ENCODE assay signal across 9 mouse cellular contexts in genomic region chr1:88757162-88757561, GRCm38 (mm10). TPM values are rescaled to one million over a fixed set of nuclear protein-coding genes. Genes with fewer than 3 reads are reported as not detected.
DNase-seq lines count a peak whose midpoint lies in the region; ATAC-seq lines count a peak whose summit lies in the region.
"Had no signal": no experiment of that assay in that cellular context is flagged by ENCODE, and none has a peak within 500 bp of the region (broad histone marks: within the 10 kb centered on the region; RNA-seq: fewer than 3 reads in every experiment).

No protein-coding gene starts in this region.

- no peak for DNase-seq in lung, postnatal 14 days
- peak; percentile 55 to 73 for DNase-seq in frontal cortex, postnatal 36 days (ENCODE audit: low spot score in 2 of 2)
- peak; percentile 24 to 39 for DNase-seq in layer of hippocampus, adult 8-10 months (ENCODE audit: low spot score in 2 of 2)
- DNase-seq in retina, postnatal 1 day: peak; percentile 54
- DNase-seq in spleen, adult 12 weeks (ENCODE audit: low spot score): no peak
- DNase-seq in urinary bladder, postnatal 25 days (ENCODE audit: low spot score): no peak

- peak overlapping the region; percentile 78 for H3K27ac ChIP-seq in lung, embryonic 16.5 days (ENCODE audit: low read length)

- H3K36me3 ChIP-seq in lung, embryonic 16.5 days (ENCODE audit: control insufficient read depth, insufficient read depth, low read length): no peaks in the 10 kb centered on the region
- H3K36me3 ChIP-seq: heart, embryonic 13.5 days had no signal

- H3K9me3 ChIP-seq in lung, embryonic 16.5 days (ENCODE audit: control insufficient read depth, low read length): no peaks in the 10 kb centered on the region
- H3K9me3 ChIP-seq: heart, embryonic 13.5 days had no signal

- H3K9ac ChIP-seq in lung, embryonic 16.5 days (ENCODE audit: low read length): no peak overlapping the region
- H3K9ac ChIP-seq: heart, embryonic 13.5 days had no signal

- H3K4me3 ChIP-seq in lung, embryonic 16.5 days (ENCODE audit: low read length): no peak overlapping the region
- H3K4me3 ChIP-seq: heart, embryonic 13.5 days had no signal

- no peak overlapping the region for H3K4me2 ChIP-seq in lung, embryonic 16.5 days (ENCODE audit: low read depth, low read length)
- H3K4me2 ChIP-seq: heart, embryonic 13.5 days had no signal

- H3K4me1 ChIP-seq in lung, embryonic 16.5 days (replicated peaks; ENCODE audit: control insufficient read depth, insufficient read depth, low read length): no peaks in the 10 kb centered on the region; the same call in 1 of the 2 replicates

- 36% methylated on average over 7 of the region's 7 CpGs for WGBS in lung, embryonic 16.5 days

- no peaks in the 10 kb centered on the region for H3K27me3 ChIP-seq in lung, embryonic 16.5 days (ENCODE audit: control insufficient read depth, insufficient read depth, low read depth, low read length)

- peak; percentile 71 for ATAC-seq in lung, embryonic 16.5 days (ENCODE audit: low read depth)
- ATAC-seq in megakaryocyte-erythroid progenitor cell, adult 5-6 weeks (replicated peaks; ENCODE audit: low FRiP score, low TSS enrichment, poor library complexity, severe bottlenecking): no peak

RNA-seq across cellular contexts. Expression of gene Arl4c, which starts 55.1 kb away (rescaled TPM):
- polyA plus RNA-seq in lung, embryonic 16.5 days (2015; fragmentation: Nextera tagmentation; extraction: Ambion mirVana): 15.2 and 17.0 TPM in 2 replicates
- 10 to 100 TPM; 31.3 to 41.3 (median 34.3) TPM for total RNA-seq in layer of hippocampus, adult 8-10 months (2022)
- 0.87 and 1.6 TPM in 2 replicates for total RNA-seq in megakaryocyte-erythroid progenitor cell, adult 5-6 weeks (2014; fragmentation: Nextera tagmentation)
- 3.2 and 5.9 TPM in 2 replicates for total RNA-seq in megakaryocyte-erythroid progenitor cell, adult 5-6 weeks (2017)

Comparison
In these comparisons a context has a peak if more than half of its experiments do, and no peak if none do; other contexts are left out.
1. DNase-seq: peak in frontal cortex, postnatal 36 days (2 of 2), layer of hippocampus, adult 8-10 months (2 of 2) and retina, postnatal 1 day (single experiment); none in lung, postnatal 14 days (single experiment), spleen, adult 12 weeks (single experiment) and urinary bladder, postnatal 25 days (single experiment).
2. RNA of gene Arl4c, which starts 55.1 kb away (total RNA-seq): 31.3 to 41.3 TPM in layer of hippocampus, adult 8-10 months; 0.87 to 5.9 TPM in megakaryocyte-erythroid progenitor cell, adult 5-6 weeks; every median in the first group is over 4 times any median in the second.